Mouse (Mus musculus) kidney, postnatal 4 days (tissue): ENCODE measurements at regions not wholly inside any gene's neighbourhood (a gene's known extent, or its start where the extent isn't known, plus 50 kb on each side); places are given as distances from the start of the nearest gene placed in this dataset.

Experiments used
- DNase-seq, 2 experiments: peaks; one replicate each; pipeline ENCODE4 v3.0.0; 2021; ENCODE audit warnings: mixed read lengths in 2 of 2

GRCm38 (mm10) chr6:99976144-99976543, 250.0 kb upstream of the Prok2 start:
- no peak for DNase-seq

- DNase-seq = no peak
Measured at GRCm38 (mm10) chr6:99975486-99975885, 249.3 kb upstream of the Prok2 start.

DNA sequence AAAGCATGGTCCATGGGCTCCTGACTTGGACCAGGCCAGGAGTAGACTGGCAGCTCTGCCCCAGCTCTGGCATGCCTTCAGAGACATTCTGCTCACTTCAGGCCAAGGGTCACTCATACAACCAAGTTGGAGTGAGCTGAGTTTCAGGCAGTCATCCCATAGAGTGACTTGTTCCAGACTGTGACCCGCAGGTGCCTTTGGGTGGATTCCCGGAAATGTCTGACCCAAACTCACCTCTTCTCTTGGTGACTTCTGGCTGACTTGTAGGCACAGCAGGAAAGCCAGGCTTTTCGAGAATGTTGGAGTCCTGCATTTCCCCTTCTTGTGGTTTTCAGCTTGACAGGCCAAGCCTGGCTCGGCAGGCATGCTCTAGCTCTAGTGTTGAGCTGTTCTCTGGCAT, 248.3 kb upstream of the Prok2 start:
- DNase-seq = no peak

DNA sequence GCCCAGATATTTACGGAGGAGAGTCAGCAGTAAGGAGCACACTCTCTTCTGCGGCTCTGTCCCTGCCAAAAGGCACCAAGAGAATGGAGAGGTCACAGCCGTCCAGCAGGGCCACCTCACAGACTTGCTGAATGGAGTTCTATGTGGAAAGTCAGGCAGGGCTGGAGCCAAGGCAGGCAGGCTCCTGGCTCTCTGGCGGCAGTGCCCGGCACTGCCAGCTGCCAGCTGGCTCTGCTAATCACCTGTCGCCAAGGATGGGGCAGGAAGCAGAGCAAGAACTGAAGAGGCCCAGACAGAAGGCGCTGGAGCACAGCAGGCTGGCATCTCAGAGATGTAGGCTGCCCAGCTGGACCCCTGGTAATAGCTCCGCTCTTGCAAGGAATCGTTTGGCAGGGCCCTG, 245.2 kb upstream of the Prok2 start:
- DNase-seq = peak; percentile 27 to 39

GRCm38 (mm10) chr6:99968889-99969288, 242.7 kb upstream of the Prok2 start:
- DNase-seq = no peak

- DNase-seq = peak in 1 of 2 experiments; percentile 21
Measured at GRCm38 (mm10) chr6:99967465-99967864, 241.3 kb upstream of the Prok2 start.

GRCm38 (mm10) chr6:99964540-99964939, 238.3 kb upstream of the Prok2 start:
- DNase-seq = no peak

DNA sequence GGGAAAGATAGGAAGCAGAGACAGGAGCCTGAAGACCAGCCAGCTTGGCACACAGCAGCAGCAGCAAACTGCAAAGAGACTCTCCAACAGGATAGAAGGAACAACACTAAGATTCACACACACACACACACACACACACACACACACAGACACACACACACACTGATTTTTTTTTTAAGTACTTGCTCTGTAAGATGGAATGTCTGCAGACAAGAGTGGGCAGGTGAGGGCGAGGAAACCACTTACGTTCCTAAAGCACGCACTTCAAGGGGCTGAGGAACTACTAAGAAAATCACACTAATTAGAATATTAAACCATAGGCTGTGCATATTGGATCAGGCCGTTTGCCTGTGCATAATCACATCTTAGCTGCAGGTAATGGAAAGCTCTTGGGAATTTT, 237.8 kb upstream of the Prok2 start:
- DNase-seq = no peak

DNA sequence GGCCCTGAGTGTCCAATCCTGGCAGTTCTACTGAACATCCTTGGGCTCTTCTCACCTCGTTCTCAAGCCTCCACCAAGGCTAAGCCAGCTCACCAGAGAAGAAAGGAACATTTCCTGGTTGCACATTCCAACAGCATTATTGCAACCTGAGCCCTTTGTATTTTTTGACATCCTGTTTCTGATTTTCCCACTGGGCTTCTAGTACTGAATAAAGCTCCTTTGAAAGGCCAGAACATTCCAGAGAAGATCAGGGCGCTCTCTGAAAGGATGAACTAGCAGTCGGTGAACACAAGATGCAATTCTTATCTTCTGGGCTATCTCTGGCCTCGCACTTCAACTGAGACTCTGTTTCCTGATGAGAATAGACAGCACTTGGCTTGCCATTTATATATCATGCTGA, 233.2 kb upstream of the Prok2 start:
- DNase-seq = no peak

GRCm38 (mm10) chr6:99954832-99955830, 228.9 kb upstream of the Prok2 start:
- DNase-seq = peak in 1 of 2 experiments; percentile 46

GRCm38 (mm10) chr6:99953980-99954776, 228.0 kb upstream of the Prok2 start:
- DNase-seq = no peak

DNA sequence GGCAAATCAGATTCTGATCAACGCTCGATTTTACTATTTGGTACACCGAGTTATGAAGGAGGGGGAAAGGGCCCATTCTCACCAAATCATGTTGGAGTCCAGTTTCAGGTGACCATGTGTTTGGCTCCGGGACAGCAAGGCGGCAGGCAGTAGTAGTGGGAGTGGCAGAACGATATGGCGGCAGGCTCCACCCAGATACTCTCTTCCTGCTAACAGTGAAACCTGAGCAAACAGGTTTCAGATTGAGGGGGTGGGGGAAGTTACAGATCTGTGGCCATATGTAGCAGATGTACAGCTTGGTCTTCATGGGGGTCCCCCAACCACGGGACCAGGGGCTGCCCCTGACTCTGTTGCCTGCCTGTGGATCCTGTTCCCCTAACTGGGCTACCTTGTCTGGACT, 224.6 kb upstream of the Prok2 start:
- no peak for DNase-seq

DNA sequence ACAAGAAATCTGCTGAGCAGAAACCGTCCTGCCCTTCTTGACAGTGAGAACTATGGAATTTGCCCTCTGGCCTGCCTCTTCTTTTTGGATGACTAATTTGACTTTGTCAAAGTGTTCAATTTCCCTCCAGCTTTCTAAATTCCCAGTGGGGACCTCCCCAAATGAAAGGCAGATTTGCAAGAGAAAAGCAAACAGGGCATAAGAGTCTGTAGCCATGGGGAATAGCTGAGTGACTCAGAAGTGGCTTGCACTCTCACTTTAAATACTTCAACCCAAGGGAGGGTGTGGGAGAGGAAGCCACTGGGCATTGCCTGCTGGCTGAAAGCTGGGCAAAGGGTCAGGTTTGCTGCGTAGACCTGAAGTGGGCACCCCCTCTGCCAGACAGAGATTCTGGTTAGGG, 220.7 kb upstream of the Prok2 start:
- no peak for DNase-seq

GRCm38 (mm10) chr6:99946481-99946880, 220.3 kb upstream of the Prok2 start:
- no peak for DNase-seq

GRCm38 (mm10) chr6:99945691-99946090, 219.5 kb upstream of the Prok2 start:
- no peak for DNase-seq

DNA sequence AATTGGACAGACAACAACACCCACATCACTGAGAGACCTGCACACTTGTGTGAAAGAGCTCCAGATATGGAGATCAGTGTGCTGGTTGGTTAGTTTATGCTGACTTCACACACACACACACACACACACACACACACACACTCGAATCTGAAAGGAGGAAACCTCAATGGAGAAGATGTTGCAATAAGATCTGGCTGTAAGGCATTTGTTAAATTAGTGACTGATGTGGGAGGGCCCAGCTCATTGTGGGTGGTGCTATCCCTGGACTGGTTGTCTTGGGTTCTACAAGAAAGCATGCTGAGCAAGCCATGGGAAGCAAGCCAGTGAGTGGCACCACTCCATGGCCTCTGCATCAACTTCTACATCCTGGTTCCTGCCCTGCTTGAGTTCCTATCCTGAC, 216.8 kb upstream of the Prok2 start:
- no peak for DNase-seq

- no peak for DNase-seq
Measured at GRCm38 (mm10) chr6:99940118-99940517, 213.9 kb upstream of the Prok2 start.

GRCm38 (mm10) chr6:99939382-99939781, 213.2 kb upstream of the Prok2 start:
- DNase-seq = no peak

GRCm38 (mm10) chr6:99938949-99939348, 212.8 kb upstream of the Prok2 start:
- no peak for DNase-seq

DNA sequence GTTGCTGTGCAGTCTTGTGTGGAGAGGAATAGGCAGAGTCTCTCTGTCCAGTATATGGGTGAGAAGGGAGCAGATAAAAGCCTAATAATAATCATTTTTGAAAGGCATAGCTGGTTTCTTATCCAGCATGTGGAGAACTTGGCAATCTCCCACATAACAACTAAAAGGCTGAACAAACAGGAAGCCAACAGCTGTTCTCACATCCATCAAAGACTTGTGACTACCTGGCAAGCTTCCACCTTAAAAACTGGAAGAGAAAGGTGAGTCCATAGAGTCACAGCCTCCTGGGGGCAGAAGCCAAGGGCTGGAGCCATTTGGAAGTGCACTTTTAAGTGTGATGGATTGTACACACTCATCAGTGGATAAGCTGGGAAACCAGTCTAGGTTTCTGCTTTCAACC, 210.5 kb upstream of the Prok2 start:
- no peak for DNase-seq

DNA sequence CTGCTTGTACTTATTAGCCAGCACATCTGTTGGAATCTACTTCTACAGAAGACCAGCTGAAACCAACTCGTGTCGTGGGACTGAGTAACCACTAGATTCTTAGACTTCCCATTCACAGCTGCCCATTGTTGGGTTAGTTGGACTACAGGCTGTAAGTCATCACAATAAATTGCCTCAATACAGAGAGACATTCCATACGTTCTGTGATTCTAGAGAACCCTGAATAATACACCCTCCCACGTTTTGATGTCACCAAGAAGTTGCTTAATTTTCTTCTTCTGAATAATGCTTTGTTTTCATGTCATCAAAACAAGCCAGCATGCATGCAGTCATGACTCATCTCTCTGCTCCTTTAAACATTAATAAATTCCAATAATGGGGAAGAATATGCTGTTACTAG, 209.2 kb upstream of the Prok2 start:
- DNase-seq = no peak

GRCm38 (mm10) chr6:99934394-99934793, 208.2 kb upstream of the Prok2 start:
- DNase-seq = peak; percentile 39 to 60

DNA sequence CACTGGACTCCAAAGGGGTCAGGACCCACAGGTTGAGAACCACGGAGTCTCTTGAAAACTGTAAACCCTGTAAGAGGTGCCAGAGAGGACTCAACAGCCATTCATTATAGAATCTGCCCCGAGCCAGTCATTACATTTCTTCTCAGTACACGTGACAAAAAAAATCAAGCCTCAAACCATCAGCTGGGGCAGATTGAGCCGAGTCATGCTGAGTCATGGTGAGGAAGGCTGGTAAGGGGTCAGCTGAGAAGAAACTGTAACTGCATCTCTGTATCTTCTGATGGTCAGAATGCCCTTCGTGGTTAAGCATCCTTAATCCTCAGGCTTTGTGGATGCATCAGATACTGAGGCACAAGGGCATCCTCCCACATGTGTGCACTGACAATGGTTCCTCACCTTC, 207.2 kb upstream of the Prok2 start:
- no peak for DNase-seq

DNA sequence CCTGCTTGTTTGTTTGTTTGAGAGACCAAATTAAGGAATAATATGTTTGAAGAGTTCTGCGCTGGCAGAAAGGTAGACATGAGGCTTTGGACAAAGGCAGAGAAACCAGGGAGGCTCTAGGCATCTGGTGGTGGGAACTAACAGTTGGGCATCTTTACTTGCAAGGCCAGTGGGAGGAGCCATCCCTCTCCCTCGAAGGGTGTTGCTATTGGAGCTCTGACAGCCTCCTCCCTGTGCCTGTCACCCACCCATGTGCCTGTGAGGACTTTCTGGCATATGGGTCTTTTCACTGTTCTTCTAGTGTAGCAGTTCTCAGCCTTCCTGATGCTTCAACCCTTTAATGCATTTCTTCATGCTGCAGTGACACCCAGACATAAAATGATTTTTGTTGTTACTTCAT, 206.7 kb upstream of the Prok2 start:
- no peak for DNase-seq
